Mouse (Mus musculus): Measurements from ENCODE around the gene Bard1.

- TF ChIP-seq EP300 (IDR thresholded peaks at IDR 0.05; ENCODE audit: low read depth in 1 of 2, low read length in 2 of 2) = no peak
- no peak for TF ChIP-seq POLR2A (IDR thresholded peaks at IDR 0.05; ENCODE audit: control insufficient read depth in 1 of 2, insufficient read depth in 1 of 2, low read depth in 1 of 2, low read length in 2 of 2, poor library complexity in 1 of 2)
- TF ChIP-seq USF1 (IDR thresholded peaks at IDR 0.05; ENCODE audit: low read depth, low read length) = no peak
- no peak for TF ChIP-seq HCFC1 (IDR thresholded peaks at IDR 0.05; ENCODE audit: low read depth, low read length)
- no peak for TF ChIP-seq GATA1 (IDR thresholded peaks at IDR 0.05; ENCODE audit: low read depth, low read length)
- TF ChIP-seq MAZ (IDR thresholded peaks at IDR 0.05; ENCODE audit: low read depth, low read length) = no peak
- TF ChIP-seq CTCF (IDR thresholded peaks at IDR 0.05 in 2 of 3, conservative IDR thresholded peaks at IDR 0.05 in 1 of 3; ENCODE audit: control insufficient read depth in 1 of 3, insufficient read depth in 1 of 3, low read depth in 2 of 3, low read length in 3 of 3, poor library complexity in 1 of 3, severe bottlenecking in 1 of 3) = no peak
- TF ChIP-seq ETS1 (IDR thresholded peaks at IDR 0.05; ENCODE audit: low read depth, low read length) = no peak
- no peak for TF ChIP-seq MYC (IDR thresholded peaks at IDR 0.05; ENCODE audit: low read depth, low read length)
- TF ChIP-seq USF2 (IDR thresholded peaks at IDR 0.05; ENCODE audit: borderline replicate concordance in 1 of 2, insufficient read depth in 1 of 2, low read depth in 1 of 2, low read length in 2 of 2) = no peak
- no peak for TF ChIP-seq TCF12 (IDR thresholded peaks at IDR 0.05; ENCODE audit: low read depth, low read length)
- no peak for TF ChIP-seq TAL1 (IDR thresholded peaks at IDR 0.05; ENCODE audit: low read length)
- TF ChIP-seq E2F4 (IDR thresholded peaks at IDR 0.05; ENCODE audit: borderline replicate concordance, low read depth, low read length) = no peak
These were observed 106.2 kb downstream of the Bard1 start for GRCm38 (mm10) chr1:70996766-70997165.

Measured in MEL (cell line).